Mouse (Mus musculus) limb, embryonic 13.5 days (tissue): Measurements from ENCODE around the gene Galnt4. TPM values are rescaled to one million over a fixed set of nuclear protein-coding genes. Genes with fewer than 3 reads are reported as not detected.

ENCODE experiments used
- ATAC-seq: fragments of 200-750 bp; cut with Nextera tagmentation; 2 replicates; pipeline ENCODE4 v1.8.0; 2017; ENCODE audit warnings: low read depth, moderate number of reproducible peaks, moderate TSS enrichment; ENCODE audit not compliant: low FRiP score
- H3K27ac ChIP-seq: fragments of 300-500 bp; sonication (generic); 2 replicates; pipeline ENCODE4 v1.5.1; 2015; ENCODE audit warnings: inconsistent platforms, mild to moderate bottlenecking, moderate library complexity
- H3K27me3 ChIP-seq: fragments of 300-500 bp; sonication (generic); 2 replicates; pipeline ENCODE4 v1.6.1; 2015; ENCODE audit warnings: mild to moderate bottlenecking, inconsistent platforms
- H3K36me3 ChIP-seq: fragments of 300-500 bp; sonication (generic); 2 replicates; pipeline ENCODE4 v1.6.1; 2015; ENCODE audit warnings: inconsistent platforms, mild to moderate bottlenecking, moderate library complexity
- H3K4me1 ChIP-seq: fragments of 300-500 bp; sonication (generic); 2 replicates; pipeline ENCODE4 v1.6.1; 2015; ENCODE audit warnings: inconsistent platforms
- H3K4me2 ChIP-seq: fragments of 300-500 bp; sonication (generic); replicated peaks from 2 replicates; pipeline ENCODE4 v1.6.1; 2015; ENCODE audit warnings: inconsistent platforms, mild to moderate bottlenecking, moderate library complexity
- H3K4me3 ChIP-seq: fragments of 300-500 bp; sonication (generic); 2 replicates; pipeline ENCODE4 v1.5.1; 2015; ENCODE audit warnings: moderate library complexity, mild to moderate bottlenecking, inconsistent platforms
- H3K9ac ChIP-seq: fragments of 300-500 bp; sonication (generic); 2 replicates; pipeline ENCODE4 v1.6.1; 2015; ENCODE audit warnings: mild to moderate bottlenecking, inconsistent platforms
- H3K9me3 ChIP-seq: fragments of 300-500 bp; sonication (generic); 2 replicates; pipeline ENCODE4 v1.6.1; 2016; ENCODE audit warnings: inconsistent platforms
- WGBS: fragments of 180-500 bp; shearing (Covaris S2); methylation state at CpG from one replicate; pipeline ENCODE4 v1.1.7; 2015; 5-methylcytosine and 5-hydroxymethylcytosine counted together
- polyA plus RNA-seq: library from polyadenylated mRNA; unstranded; fragments of >200 nt; fragmentation: Nextera tagmentation; extraction: Ambion mirVana; gene quantifications from 2 replicates; pipeline ENCODE4 v1.2.1, GENCODE M21; 2015

Gene Galnt4
- 8.9 and 10.1 TPM in 2 replicates for polyA plus RNA-seq

DNA sequence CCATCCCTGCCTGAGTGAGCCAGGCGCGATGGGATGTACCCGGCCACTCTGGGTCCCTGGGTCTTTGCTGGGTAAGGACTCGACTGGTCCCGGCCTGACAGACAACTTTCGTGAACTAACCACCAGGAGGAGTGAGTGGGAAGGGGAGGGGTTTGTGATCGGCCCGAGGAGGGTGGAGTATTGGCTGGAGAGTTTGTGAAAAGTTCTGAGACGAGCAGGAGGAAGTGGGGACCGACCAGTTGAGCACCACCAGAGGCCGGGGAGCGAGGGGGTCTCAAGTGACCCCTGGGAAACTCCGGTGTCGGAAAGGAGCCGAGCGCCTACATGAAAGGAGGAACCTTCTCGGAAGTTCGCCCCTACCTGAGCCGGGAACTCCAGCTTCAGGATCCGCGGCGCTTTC, at the start of gene Galnt4:
TSS of gene Galnt4 (plus strand) at position 196 of the 400 bp plus-strand sequence.
- Histone ChIP-seq H3K4me2 (peak within 1 kb of the TSS; percentile 95), H3K9me3 (peaks cover 8% of the 10 kb centered on the region; the same call in 1 of the 2 replicates), H3K9ac (peak within 1 kb of the TSS; percentile 88), H3K27me3 (no peaks in the 10 kb centered on the region), H3K36me3 (peaks cover 22% of the 10 kb centered on the region), H3K27ac (peak within 1 kb of the TSS; percentile 87), H3K4me3 (peak within 1 kb of the TSS; percentile 91), H3K4me1 (peaks cover 32% of the 10 kb centered on the region)
- WGBS = under 1% methylated on average over 22 of the region's 22 CpGs
- ATAC-seq = peak; percentile 85

DNA sequence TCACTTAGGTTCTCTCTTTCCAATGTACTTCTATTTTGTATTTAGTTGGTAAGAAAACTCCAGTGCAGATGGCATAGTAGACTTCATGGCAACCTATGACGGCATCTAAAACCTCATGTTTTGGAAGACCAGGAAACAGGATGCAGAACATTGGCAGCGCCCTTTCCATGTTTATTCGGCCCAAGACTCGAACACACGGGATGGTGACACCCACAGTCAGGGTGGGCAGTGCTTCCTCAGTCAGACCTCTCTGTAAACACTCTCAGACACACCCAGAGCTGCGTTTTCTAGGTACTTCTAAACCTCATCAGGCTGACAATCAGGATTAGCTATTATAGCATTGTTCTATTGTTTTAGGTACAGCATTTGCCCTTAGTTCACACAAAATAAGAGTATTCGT, 47.4 kb upstream of the Galnt4 start:
- H3K4me2 ChIP-seq = no peak overlapping the region
- no peak overlapping the region for H3K27ac ChIP-seq
- H3K36me3 ChIP-seq = no peaks in the 10 kb centered on the region
- H3K4me3 ChIP-seq = no peak overlapping the region
- 89% methylated on average over 7 of the region's 7 CpGs for WGBS
- H3K27me3 ChIP-seq = no peaks in the 10 kb centered on the region
- no peak overlapping the region for H3K9ac ChIP-seq
- no peak for ATAC-seq
- no peaks in the 10 kb centered on the region for H3K9me3 ChIP-seq
- H3K4me1 ChIP-seq = no peaks in the 10 kb centered on the region

DNA sequence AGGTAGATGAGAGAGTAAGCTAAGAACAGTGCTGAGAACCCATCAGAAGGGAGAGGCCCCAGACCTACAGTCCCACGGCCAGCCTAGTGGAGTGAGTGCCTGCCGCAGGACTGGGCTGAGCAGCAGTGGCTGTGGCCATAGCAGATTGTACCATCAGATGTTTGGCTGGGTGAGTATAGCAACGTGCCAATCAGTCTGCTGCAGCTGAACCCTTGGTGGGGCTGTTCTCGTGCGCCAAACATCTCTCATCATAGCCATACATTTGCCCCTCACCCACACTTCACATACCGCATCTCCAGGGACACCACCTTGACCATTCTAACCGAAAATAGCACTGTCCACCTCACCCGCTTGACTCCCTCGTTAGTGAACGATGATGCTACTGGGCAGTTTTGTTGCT, 46.5 kb upstream of the Galnt4 start:
- Histone ChIP-seq H3K9me3 (no peaks in the 10 kb centered on the region), H3K36me3 (no peaks in the 10 kb centered on the region), H3K4me1 (no peaks in the 10 kb centered on the region), H3K9ac (no peak overlapping the region), H3K27ac (no peak overlapping the region), H3K4me2 (no peak overlapping the region), H3K27me3 (no peaks in the 10 kb centered on the region), H3K4me3 (no peak overlapping the region)
- no peak for ATAC-seq
- 86% methylated on average over 10 of the region's 10 CpGs for WGBS

DNA sequence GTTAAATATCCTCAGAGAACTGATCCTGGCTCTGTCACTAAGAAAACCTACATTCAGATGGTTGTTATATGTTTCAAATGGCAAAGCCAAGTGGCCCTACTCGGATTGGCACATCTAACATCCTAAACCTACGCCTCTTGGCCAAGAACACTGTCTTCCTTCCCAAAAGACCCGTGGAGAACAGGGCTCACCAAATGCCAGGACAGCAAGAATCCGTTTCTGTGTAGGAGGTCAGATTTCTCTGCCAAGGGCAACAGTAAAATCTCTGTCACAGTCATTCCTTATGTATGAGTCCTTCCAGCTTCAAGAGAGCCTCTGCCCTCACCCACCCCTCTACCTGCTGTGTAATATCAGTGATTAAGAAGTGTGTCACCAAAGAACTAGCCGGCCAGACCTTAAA, 45.4 kb upstream of the Galnt4 start:
- no peak for ATAC-seq
- no peaks in the 10 kb centered on the region for H3K27me3 ChIP-seq
- no peak overlapping the region for H3K27ac ChIP-seq
- H3K4me2 ChIP-seq = no peak overlapping the region
- no peaks in the 10 kb centered on the region for H3K4me1 ChIP-seq
- 78% methylated on average over 5 of the region's 5 CpGs for WGBS
- H3K4me3 ChIP-seq = no peak overlapping the region
- H3K36me3 ChIP-seq = no peaks in the 10 kb centered on the region
- H3K9ac ChIP-seq = no peak overlapping the region
- no peaks in the 10 kb centered on the region for H3K9me3 ChIP-seq

DNA sequence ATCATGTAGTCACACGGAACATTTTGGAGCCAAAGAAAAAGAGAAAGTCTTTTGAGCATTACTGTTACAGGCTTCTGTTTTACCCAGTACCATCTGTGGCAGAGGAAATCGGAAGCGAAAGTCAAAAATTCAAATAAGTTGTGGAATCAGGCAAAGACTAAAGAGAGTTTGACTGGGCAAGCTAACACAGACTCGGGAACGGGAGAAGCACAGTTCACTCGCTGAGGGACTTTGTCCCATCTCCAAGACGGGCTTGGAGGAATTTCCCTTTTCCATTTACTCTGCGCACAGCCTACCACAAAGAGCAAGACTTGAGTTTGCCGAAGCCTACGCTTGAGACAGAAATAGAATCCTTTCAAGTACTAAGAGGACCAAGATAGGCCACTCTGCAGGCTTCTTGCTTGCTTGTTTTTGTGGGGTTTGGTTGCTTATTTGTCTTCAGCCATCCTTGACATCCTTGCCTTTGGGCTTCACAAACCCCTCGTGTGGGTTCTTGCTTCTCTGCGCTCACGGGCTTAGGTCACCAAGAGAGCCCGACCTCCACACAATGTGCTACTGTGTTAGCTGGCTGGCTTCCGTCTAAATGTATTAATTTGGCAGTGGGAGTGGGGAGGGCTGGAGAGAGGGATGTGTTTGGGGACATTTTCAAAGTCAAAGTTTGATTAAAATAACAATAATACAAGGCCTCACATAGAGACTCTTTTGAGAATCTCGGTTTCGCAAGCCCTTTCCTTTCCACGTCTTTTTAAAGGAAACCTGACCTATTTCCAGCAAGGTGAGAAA, 31.7 kb upstream of the Galnt4 start:
- Histone ChIP-seq H3K36me3 (no peaks in the 10 kb centered on the region), H3K4me1 (no peaks in the 10 kb centered on the region), H3K4me2 (no peak overlapping the region), H3K4me3 (no peak overlapping the region), H3K27me3 (no peaks in the 10 kb centered on the region), H3K27ac (no peak overlapping the region), H3K9me3 (no peaks in the 10 kb centered on the region), H3K9ac (no peak overlapping the region)
- WGBS = 87% methylated on average over 18 of the region's 18 CpGs
- no peak for ATAC-seq

DNA sequence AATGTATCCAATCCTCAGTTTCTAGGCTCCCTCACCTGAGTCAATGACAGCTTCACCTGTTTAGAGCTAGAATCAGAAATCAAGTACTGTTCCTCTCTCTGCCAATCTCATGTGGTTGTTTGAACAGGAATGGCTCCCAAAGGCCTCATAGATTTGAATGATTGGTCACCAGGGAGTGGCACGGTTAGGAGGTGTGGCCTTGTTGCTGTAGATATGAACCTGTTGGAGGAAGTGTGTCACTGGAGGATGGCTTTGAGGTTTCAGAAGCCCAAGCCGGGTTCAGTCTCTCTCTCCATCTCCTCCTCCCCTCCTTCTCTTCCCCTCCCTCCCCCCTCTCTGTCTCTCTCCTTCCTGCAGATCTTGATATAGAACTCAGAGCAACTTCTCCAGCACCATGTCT, 29.3 kb upstream of the Galnt4 start:
- Histone ChIP-seq H3K9me3 (no peaks in the 10 kb centered on the region), H3K36me3 (no peaks in the 10 kb centered on the region), H3K9ac (no peak overlapping the region), H3K27me3 (no peaks in the 10 kb centered on the region), H3K4me3 (no peak overlapping the region), H3K4me1 (no peaks in the 10 kb centered on the region), H3K4me2 (no peak overlapping the region), H3K27ac (no peak overlapping the region)
- ATAC-seq = no peak
- 82% methylated on average over 2 of the region's 2 CpGs for WGBS

DNA sequence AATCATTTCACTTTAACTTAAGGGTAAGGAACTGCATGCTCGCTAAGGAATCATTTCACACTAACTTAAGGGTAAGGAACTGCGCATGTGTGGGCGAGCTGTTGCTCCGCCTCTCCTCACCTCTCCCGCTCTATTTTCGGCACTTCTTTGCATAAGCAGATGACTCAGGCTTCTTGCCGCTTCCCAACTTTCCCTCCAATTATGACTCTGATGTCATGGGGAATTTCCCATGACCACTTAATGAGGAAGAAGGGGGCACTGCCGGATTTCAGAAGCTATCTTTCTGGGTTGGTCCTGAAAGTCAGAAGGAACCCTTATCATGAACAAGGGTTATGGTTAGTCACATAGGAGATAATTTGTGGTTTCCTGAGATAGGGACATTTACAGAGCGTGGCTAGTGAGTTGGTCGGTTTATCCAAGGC, 26.4 kb upstream of the Galnt4 start:
- H3K4me2 ChIP-seq = no peak overlapping the region
- H3K9me3 ChIP-seq = no peaks in the 10 kb centered on the region
- H3K27ac ChIP-seq = no peak overlapping the region
- peaks cover 9% of the 10 kb centered on the region; the same call in 1 of the 2 replicates for H3K27me3 ChIP-seq
- H3K9ac ChIP-seq = no peak overlapping the region
- H3K4me3 ChIP-seq = no peak overlapping the region
- H3K4me1 ChIP-seq = no peaks in the 10 kb centered on the region
- no peak for ATAC-seq
- no peaks in the 10 kb centered on the region for H3K36me3 ChIP-seq
- 85% methylated on average over 10 of the region's 10 CpGs for WGBS

DNA sequence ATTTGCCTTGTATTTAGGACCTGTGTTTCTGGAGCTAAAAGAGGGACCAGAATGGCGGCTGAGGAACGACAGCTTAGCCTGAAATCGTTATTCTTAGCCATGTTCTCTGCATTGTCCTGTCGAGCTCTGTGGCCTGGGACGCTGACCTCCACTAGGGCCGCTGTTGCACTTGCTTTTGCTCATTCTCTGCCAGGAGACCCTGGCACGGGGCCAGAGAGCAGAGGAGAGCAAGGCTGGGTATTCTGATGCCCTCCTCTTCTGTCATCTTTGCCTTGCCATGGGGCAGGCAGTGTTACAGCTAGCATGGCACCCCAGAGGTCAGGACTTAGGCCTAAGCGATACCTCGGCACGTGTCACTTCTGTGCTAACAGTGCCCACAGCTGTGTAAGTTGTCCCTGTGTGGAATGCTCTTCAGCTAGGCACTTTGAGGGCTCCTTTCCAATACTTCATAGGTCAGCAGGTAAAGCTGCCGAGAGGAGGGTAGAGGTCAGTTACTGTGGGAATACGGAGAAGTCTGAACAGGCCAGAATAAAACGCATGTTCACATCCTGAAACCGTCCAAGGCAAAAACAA, 24.4 kb upstream of the Galnt4 start:
- ATAC-seq = no peak
- H3K9me3 ChIP-seq = no peaks in the 10 kb centered on the region

DNA sequence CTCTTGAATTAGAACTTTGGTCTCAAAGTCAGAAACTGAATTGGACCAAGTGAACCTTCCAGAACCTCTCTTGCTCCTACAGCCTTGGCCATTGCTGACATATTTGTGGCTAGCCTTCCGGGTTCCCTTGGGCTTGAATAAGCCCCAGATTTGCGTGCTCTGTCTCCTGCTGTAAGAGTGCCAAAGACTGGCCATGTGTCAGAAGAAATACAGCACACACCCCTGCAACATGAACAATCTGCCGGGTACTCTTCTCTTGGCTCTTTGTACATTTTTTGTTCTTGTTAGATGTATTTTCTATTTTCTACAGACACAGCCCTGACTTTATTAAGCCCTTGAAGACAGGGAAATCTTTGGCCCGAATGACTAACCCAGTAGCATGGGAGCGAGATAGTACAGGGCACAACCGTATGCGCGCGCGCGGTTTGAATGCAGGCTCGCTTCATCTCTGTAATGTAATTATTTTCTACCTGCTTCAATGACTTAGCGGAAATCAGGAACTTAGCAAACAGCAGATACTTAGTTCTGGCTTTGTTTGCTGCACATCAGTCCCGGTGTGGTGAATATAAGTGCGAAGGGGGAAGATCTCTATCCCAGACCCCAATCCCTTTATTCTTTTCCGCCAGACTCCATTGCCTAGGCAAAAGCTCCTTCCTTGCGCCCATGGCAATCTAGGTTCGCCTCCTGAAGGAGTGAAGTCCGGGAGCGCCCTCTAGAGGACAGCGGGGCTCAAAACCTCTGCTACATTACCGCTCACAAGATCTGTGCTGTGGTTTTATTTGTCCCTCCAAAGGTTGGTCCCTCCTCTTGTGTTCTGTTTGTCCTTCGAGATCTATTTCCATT, 23.3 kb upstream of the Galnt4 start:
- peaks cover 9% of the 10 kb centered on the region; the same call in 1 of the 2 replicates for H3K27me3 ChIP-seq
- no peaks in the 10 kb centered on the region for H3K4me1 ChIP-seq
- no peak overlapping the region for H3K4me3 ChIP-seq
- 48% methylated on average over 23 of the region's 23 CpGs for WGBS
- H3K27ac ChIP-seq = no peak overlapping the region
- peak; percentile 61 for ATAC-seq
- no peak overlapping the region for H3K9ac ChIP-seq
- no peaks in the 10 kb centered on the region for H3K36me3 ChIP-seq
- H3K9me3 ChIP-seq = no peaks in the 10 kb centered on the region
- no peak overlapping the region for H3K4me2 ChIP-seq

More for the DNA sequence above, 24.4 kb upstream of the Galnt4 start:
- Histone ChIP-seq H3K27me3 (peaks cover 9% of the 10 kb centered on the region; the same call in 1 of the 2 replicates), H3K9ac (no peak overlapping the region), H3K4me2 (no peak overlapping the region), H3K4me1 (no peaks in the 10 kb centered on the region), H3K27ac (no peak overlapping the region), H3K4me3 (no peak overlapping the region), H3K36me3 (no peaks in the 10 kb centered on the region)
- WGBS = 89% methylated on average over 14 of the region's 14 CpGs

DNA sequence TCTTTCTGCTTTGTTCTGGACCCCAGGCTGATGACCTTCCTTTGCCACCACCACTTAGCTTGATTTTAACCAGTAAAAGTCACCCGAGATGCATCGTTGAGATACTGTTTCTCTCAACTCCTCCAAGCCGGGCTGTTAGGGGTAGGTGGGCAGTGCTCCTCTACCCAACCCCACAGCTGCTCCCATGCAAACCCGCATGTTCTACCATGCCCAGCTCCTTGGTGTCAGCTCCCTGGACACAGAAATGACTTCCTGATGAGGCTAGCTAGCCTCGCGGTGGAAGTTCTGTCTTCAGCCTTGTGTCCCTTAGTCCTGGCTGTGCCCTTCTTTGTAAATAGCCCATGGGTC, 22.7 kb upstream of the Galnt4 start:
- Histone ChIP-seq H3K27me3 (peaks cover 9% of the 10 kb centered on the region; the same call in 1 of the 2 replicates), H3K4me1 (no peaks in the 10 kb centered on the region), H3K4me3 (no peak overlapping the region), H3K27ac (no peak overlapping the region), H3K9me3 (no peaks in the 10 kb centered on the region), H3K9ac (no peak overlapping the region), H3K36me3 (no peaks in the 10 kb centered on the region), H3K4me2 (no peak overlapping the region)
- ATAC-seq = peak; percentile 19; the same call in 1 of the 2 replicates
- WGBS = 61% methylated on average over 6 of the region's 6 CpGs

DNA sequence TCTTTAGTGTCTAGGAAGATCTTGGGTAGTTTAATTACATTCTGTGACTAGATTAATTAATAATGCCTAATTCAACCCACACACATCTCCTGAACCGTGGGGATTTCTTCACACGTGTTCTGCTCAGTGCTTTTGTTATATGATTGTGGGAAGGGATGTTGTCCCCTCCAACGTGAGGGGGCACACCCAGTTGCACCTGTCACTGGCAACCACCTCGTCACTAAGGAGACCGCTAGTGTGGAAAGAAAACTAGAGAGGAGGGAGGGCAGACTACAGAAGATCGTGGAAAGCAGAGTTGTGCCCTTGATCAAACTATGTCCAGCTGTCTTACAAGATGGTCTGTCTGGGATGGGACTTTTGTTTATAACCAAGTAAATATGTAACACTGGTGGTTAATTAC, 21.9 kb upstream of the Galnt4 start:
- Histone ChIP-seq H3K27me3 (peaks cover 9% of the 10 kb centered on the region; the same call in 1 of the 2 replicates), H3K4me2 (no peak overlapping the region), H3K9ac (no peak overlapping the region), H3K4me1 (no peaks in the 10 kb centered on the region), H3K4me3 (no peak overlapping the region), H3K9me3 (no peaks in the 10 kb centered on the region), H3K36me3 (no peaks in the 10 kb centered on the region), H3K27ac (no peak overlapping the region)
- ATAC-seq = no peak
- WGBS = 70% methylated on average over 6 of the region's 6 CpGs

DNA sequence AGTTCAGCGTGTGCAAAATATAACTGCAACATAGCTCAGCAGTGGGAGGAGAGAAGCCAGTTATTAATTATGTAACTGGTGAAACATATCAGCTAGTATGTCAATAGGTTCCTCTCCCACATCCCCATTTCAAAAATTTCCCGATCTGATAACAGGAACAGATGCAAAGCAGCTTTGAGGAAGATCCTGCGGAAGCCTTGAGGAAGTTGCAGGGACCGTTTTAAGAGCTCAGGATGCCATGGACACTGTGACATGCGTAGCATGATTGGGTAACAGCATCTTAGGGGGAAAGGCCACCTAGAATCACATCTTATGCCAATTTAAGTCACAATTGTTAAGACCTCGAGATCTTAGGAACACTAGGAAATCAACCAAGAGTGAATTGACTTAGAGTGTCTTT, 18.1 kb upstream of the Galnt4 start:
- 85% methylated on average over 6 of the region's 6 CpGs for WGBS
- H3K27ac ChIP-seq = no peak overlapping the region
- no peak overlapping the region for H3K4me3 ChIP-seq
- peaks cover 9% of the 10 kb centered on the region; the same call in 1 of the 2 replicates for H3K27me3 ChIP-seq
- H3K4me1 ChIP-seq = no peaks in the 10 kb centered on the region
- H3K9me3 ChIP-seq = no peaks in the 10 kb centered on the region
- H3K36me3 ChIP-seq = no peaks in the 10 kb centered on the region
- no peak for ATAC-seq
- H3K9ac ChIP-seq = no peak overlapping the region
- H3K4me2 ChIP-seq = no peak overlapping the region
